Mouse (Mus musculus): Measurements from ENCODE around the gene Olfr981. TPM values are rescaled to one million over a fixed set of nuclear protein-coding genes. Genes with fewer than 3 reads are reported as not detected.
"Not testable (repeated sequence)": the region's sequence is repeated elsewhere in the genome, so short reads cannot be mapped to it uniquely, and the experiment has no call there.

Gene Olfr981
- not detected for total RNA-seq (2022)

DNA sequence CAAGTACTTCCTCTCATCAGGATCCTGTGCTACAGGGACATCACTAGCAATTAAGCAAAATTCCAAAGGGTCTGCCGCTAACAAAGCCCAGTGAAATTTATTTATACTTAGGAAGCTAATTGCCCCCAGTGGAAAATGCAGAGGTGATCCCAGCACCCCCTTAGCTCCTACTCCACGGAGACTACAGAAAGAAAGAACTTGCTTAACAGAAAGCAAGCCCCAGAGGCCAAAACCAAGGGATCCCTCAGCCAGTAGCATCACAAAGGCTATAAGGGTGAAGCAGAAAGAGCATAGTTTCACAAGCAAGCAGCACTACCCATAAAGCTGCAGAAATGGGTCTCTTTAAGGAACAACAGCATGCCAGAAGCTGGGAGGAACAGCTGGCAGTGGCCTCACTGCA lies at the start of gene Olfr981:
Olfr981 (plus strand) TSS at position 301 of the 400 bp plus-strand sequence.
- no peak for DNase-seq (ENCODE audit: low spot score in 2 of 2)

GRCm38 (mm10) chr9:39976581-39977145 lies 44.6 kb upstream of the Olfr981 start:
- DNase-seq (ENCODE audit: low spot score in 2 of 2) = not testable (repeated sequence)

DNA sequence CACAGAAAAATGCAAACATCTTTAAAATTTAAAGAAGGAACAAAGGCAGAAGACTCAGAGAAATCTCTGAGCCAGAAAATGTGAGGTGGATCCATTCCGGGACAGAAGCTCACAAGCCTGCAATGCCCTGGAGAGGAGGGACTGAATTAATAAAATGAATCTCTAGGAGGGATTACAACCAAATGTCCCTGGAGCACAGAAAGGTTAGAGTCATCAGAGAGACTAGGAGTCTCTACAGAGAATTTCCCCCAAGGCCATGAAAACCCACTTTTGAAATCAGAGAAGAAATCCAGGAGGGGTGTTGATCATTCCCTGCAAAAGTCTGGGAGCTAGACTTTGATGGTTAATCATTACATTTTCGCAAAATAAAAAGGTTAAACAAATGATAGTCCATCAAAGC lies 29.5 kb upstream of the Olfr981 start, which contains the start of gene Olfr978:
Olfr978 (plus strand) TSS at position 301 of the 400 bp plus-strand sequence.
- DNase-seq (ENCODE audit: low spot score in 2 of 2) = no peak

DNA sequence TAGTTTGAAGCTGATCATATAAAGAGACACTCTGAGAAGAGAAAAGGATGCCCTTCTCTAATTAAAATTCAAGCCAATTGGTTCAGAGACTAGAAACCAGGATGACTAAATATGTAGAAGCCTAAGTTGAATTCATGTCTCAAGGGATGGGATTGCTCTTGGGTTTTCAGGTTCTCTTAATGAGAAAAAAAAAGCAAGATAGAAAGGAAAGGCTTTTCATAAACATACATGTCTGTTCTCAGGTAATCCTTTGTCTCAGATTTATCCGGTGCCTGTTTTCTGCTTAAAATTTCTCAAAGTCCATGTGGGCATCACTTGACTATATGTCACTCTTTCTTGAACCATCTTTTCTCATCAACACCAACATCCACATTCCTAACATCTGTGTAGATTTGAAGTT lies 17.9 kb upstream of the Olfr981 start, which contains the start of gene Olfr979:
Olfr979 (minus strand) TSS at position 101 of the 400 bp plus-strand sequence.
- DNase-seq (ENCODE audit: low spot score in 2 of 2) = no peak

GRCm38 (mm10) chr9:40009482-40009881 lies 11.8 kb upstream of the Olfr981 start, which contains the start of gene Olfr980:
Olfr980 (minus strand) TSS chr9:40009582.
- DNase-seq (ENCODE audit: low spot score in 2 of 2) = no peak

- DNase-seq (ENCODE audit: low spot score in 2 of 2) = no peak
Measured at GRCm38 (mm10) chr9:40050138-40050537, 28.9 kb downstream of the Olfr981 start.

GRCm38 (mm10) chr9:40073529-40073928 lies 52.3 kb downstream of the Olfr981 start, which contains the start of gene Olfr982:
Olfr982 (plus strand) TSS chr9:40073829.
- DNase-seq (ENCODE audit: low spot score in 2 of 2) = no peak

Other genes starting within 250 kb of the Olfr981 start
- gene Olfr968, start 238.2 kb upstream of the Olfr981 start, total RNA-seq (2022) = not detected
- gene Olfr969, start 230.5 kb upstream of the Olfr981 start, total RNA-seq (2022) = not detected
- gene Olfr970, start 212.6 kb upstream of the Olfr981 start, total RNA-seq (2022) = not detected
- gene Olfr971, start 184.6 kb upstream of the Olfr981 start, total RNA-seq (2022) = not detected
- gene Olfr972, start 155.0 kb upstream of the Olfr981 start, total RNA-seq (2022) = not detected
- gene Olfr229, start 114.1 kb upstream of the Olfr981 start, total RNA-seq (2022) = not detected
- not detected for gene Olfr974, start 84.0 kb upstream of the Olfr981 start, total RNA-seq (2022)
- gene Olfr975, start 69.4 kb upstream of the Olfr981 start, total RNA-seq (2022) = not detected
- gene Olfr976, start 60.3 kb upstream of the Olfr981 start, total RNA-seq (2022) = not detected
- not detected for gene Olfr978, start 29.4 kb upstream of the Olfr981 start, total RNA-seq (2022)
- gene Olfr979, start 18.0 kb upstream of the Olfr981 start, total RNA-seq (2022) = not detected
- gene Olfr980, start 11.9 kb upstream of the Olfr981 start, total RNA-seq (2022) = not detected
- not detected for gene Olfr982, start 52.4 kb downstream of the Olfr981 start, total RNA-seq (2022)
- not detected for gene Olfr983, start 72.1 kb downstream of the Olfr981 start, total RNA-seq (2022)
- gene Olfr984, start 92.7 kb downstream of the Olfr981 start, total RNA-seq (2022) = not detected
- not detected for gene Olfr985, start 108.7 kb downstream of the Olfr981 start, total RNA-seq (2022)
- not detected for gene Tmem225, start 126.7 kb downstream of the Olfr981 start, total RNA-seq (2022)
- gene Olfr986, start 159.5 kb downstream of the Olfr981 start, total RNA-seq (2022) = not detected
- gene Zfp202, start 170.9 kb downstream of the Olfr981 start, total RNA-seq (2022) = 1 to 10 TPM; 3.2 to 4.6 (median 4.1) TPM
- 100 to 1,000 TPM in 2 of 4 experiments, 10 to 100 TPM in 2; 88.1 to 117 (median 98.7) TPM for gene Scn3b, start 247.8 kb downstream of the Olfr981 start, total RNA-seq (2022)

All from left cerebral cortex, adult 8-10 months (tissue).